Mouse (Mus musculus) spleen, postnatal 0 days (tissue): ENCODE results near the gene Gm6377. TPM values are rescaled to one million over a fixed set of nuclear protein-coding genes. Genes with fewer than 3 reads are reported as not detected.

Source experiments
- polyA plus RNA-seq: library from polyadenylated mRNA; unstranded; fragments of >200 nt; fragmentation: Nextera tagmentation; extraction: Ambion mirVana; gene quantifications from 2 replicates; pipeline ENCODE4 v1.2.1, GENCODE M21; 2015

Gm6377 gene
- polyA plus RNA-seq: 0.46 and 0.69 TPM in 2 replicates

DNA sequence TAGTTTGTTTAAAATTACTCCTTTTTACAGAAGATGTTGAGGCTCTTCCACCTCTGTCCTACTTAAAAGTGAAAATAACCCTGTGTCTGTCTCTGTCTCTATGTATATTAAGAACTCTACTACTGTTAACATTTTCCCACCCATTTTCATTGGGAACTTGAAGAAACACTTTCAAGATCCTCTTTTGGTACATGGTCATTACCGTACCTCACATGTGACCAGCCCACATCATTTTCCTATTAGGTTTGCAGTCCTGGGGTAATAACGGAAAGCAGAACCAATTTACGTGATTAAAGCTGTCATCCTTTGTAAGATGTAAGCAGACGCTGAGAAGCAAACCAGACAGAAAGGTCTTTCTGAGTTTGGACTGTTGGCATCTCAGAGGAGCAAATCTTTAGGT lies at the start of gene Gm6377:
Gene Gm6377 (plus strand): TSS at position 289 of the 400 bp plus-strand sequence.

Other genes with a start within 250 kb of the Gm6377 start
- 29.1 and 30.1 TPM in 2 replicates for gene Hmgn5, start 183.4 kb upstream of the Gm6377 start, polyA plus RNA-seq
- 68.0 and 73.1 TPM in 2 replicates for gene Sh3bgrl, start 101.4 kb upstream of the Gm6377 start, polyA plus RNA-seq